Mouse (Mus musculus) myocyte (in vitro differentiated cells): ENCODE results near the gene Hsdl1. TPM values are rescaled to one million over a fixed set of nuclear protein-coding genes. Genes with fewer than 3 reads are reported as not detected.

Experiments used
- H3K27me3 ChIP-seq: one replicate; pipeline ENCODE4 v1.6.1; 2011; ENCODE audit not compliant: control insufficient read depth, insufficient read depth, insufficient read length
- H3K36me3 ChIP-seq: one replicate; pipeline ENCODE4 v1.6.1; 2011; ENCODE audit not compliant: control insufficient read depth, insufficient read depth
- H3K4me2 ChIP-seq: one replicate; pipeline ENCODE4 v1.6.1; 2011; ENCODE audit warnings: low read depth, control low read depth
- H3K4me3 ChIP-seq: one replicate; pipeline ENCODE4 v1.5.1; 2011; ENCODE audit warnings: mild to moderate bottlenecking, control low read depth, moderate library complexity
- H3K79me2 ChIP-seq: one replicate; pipeline ENCODE4 v1.6.1; 2011; ENCODE audit not compliant: control insufficient read depth, insufficient read depth
- H3ac ChIP-seq: one replicate; pipeline ENCODE4 v1.6.1; 2011; ENCODE audit not compliant: control insufficient read depth, insufficient read length
- CEBPB ChIP-seq: IDR thresholded peaks from 2 replicates; pipeline ENCODE4 v1.6.1; 2011; ENCODE audit warnings: mild to moderate bottlenecking, moderate library complexity; ENCODE audit not compliant: poor library complexity, insufficient read depth, severe bottlenecking
- E2F4 ChIP-seq: IDR thresholded peaks from one replicate; pipeline ENCODE4 v1.6.1; 2011; ENCODE audit warnings: mild to moderate bottlenecking, control low read depth, moderate library complexity; ENCODE audit not compliant: insufficient read depth
- MAX ChIP-seq: IDR thresholded peaks from one replicate; pipeline ENCODE4 v1.6.1; 2011; ENCODE audit warnings: low read depth, mild to moderate bottlenecking, control low read depth
- MYOD1 ChIP-seq, 3 experiments: IDR thresholded peaks; one replicate each; pipeline ENCODE4 v1.6.1; 2011; ENCODE audit warnings: control low read depth in 2 of 3, low read depth in 2 of 3, mild to moderate bottlenecking in 2 of 3, moderate library complexity in 1 of 3; ENCODE audit not compliant: insufficient read length in 2 of 3, control insufficient read depth in 1 of 3
- MYOG ChIP-seq, 3 experiments: IDR thresholded peaks; one replicate each; pipeline ENCODE4 v1.6.1; 2011; ENCODE audit warnings: control low read depth in 2 of 3, low read depth in 2 of 3, mild to moderate bottlenecking in 2 of 3; ENCODE audit not compliant: insufficient read length in 2 of 3, control insufficient read depth in 1 of 3, insufficient read depth in 1 of 3
- POLR2A ChIP-seq: IDR thresholded peaks from one replicate; pipeline ENCODE4 v1.6.1; 2011; ENCODE audit warnings: low read depth, mild to moderate bottlenecking, control low read depth, moderate library complexity; ENCODE audit not compliant: insufficient read length
- POLR2AphosphoS2 ChIP-seq: IDR thresholded peaks from one replicate; pipeline ENCODE4 v1.6.1; 2011; ENCODE audit warnings: low read depth, control low read depth; ENCODE audit not compliant: insufficient read length
- REST ChIP-seq: IDR thresholded peaks from one replicate; pipeline ENCODE4 v1.6.1; 2011; ENCODE audit warnings: mild to moderate bottlenecking, control low read depth, moderate library complexity; ENCODE audit not compliant: insufficient read depth, insufficient read length
- SRF ChIP-seq: IDR thresholded peaks from one replicate; pipeline ENCODE4 v1.6.1; 2011; ENCODE audit warnings: low read depth; ENCODE audit not compliant: control insufficient read depth, insufficient read length
- TCF12 ChIP-seq: IDR thresholded peaks from one replicate; pipeline ENCODE4 v1.6.1; 2011; ENCODE audit warnings: mild to moderate bottlenecking, control low read depth; ENCODE audit not compliant: poor library complexity, insufficient read depth, severe bottlenecking
- TCF3 ChIP-seq: IDR thresholded peaks from one replicate; pipeline ENCODE4 v1.6.1; 2011; ENCODE audit warnings: low read depth, control low read depth; ENCODE audit not compliant: insufficient read length
- USF1 ChIP-seq: IDR thresholded peaks from one replicate; pipeline ENCODE4 v1.6.1; 2011; ENCODE audit warnings: low read depth, mild to moderate bottlenecking, control low read depth, moderate library complexity
- polyA plus RNA-seq: library from polyadenylated mRNA; unstranded; fragments of >200 nt; fragmentation: generic; extraction: Trizol; gene quantifications from one replicate; pipeline ENCODE4 v1.2.1, GENCODE M21; 2012; ENCODE audit warnings: missing spikeins

Gene Hsdl1
- polyA plus RNA-seq, 1 experiment = 9.5 TPM

GRCm38 (mm10) chr8:119603771-119604170 is 28.8 kb upstream of the Hsdl1 start:
- peak overlapping the region; percentile 69 for H3K4me3 ChIP-seq
- no peaks in the 10 kb centered on the region for H3K36me3 ChIP-seq
- peak overlapping the region; percentile 40 for H3ac ChIP-seq
- H3K79me2 ChIP-seq = peaks cover 10% of the 10 kb centered on the region
- peak overlapping the region; percentile 95 for H3K4me2 ChIP-seq
- TF ChIP-seq MAX = no peak
- TF ChIP-seq CEBPB = no peak
- TF ChIP-seq MYOG (IDR thresholded peaks at IDR 0.05; ENCODE audit: control insufficient read depth in 1 of 3, insufficient read depth in 1 of 3, insufficient read length in 2 of 3, low read depth in 2 of 3) = no peak
- TF ChIP-seq POLR2A = no peak
- no peak for TF ChIP-seq REST
- no peak for TF ChIP-seq MYOD1 (IDR thresholded peaks at IDR 0.05; ENCODE audit: control insufficient read depth in 1 of 3, insufficient read length in 2 of 3, low read depth in 2 of 3)
- no peak for TF ChIP-seq SRF
- TF ChIP-seq E2F4 = no peak
- TF ChIP-seq POLR2AphosphoS2 = no peak
- no peak for TF ChIP-seq TCF12
- no peak for TF ChIP-seq USF1
- no peak for TF ChIP-seq TCF3
- H3K27me3 ChIP-seq = no peaks in the 10 kb centered on the region

- H3K36me3 ChIP-seq = no peaks in the 10 kb centered on the region
- H3K4me3 ChIP-seq = no peak overlapping the region
- no peaks in the 10 kb centered on the region for H3K79me2 ChIP-seq
- no peak overlapping the region for H3ac ChIP-seq
- no peaks in the 10 kb centered on the region for H3K27me3 ChIP-seq
- TF ChIP-seq TCF12 (no peak), MYOG (IDR thresholded peaks at IDR 0.05; ENCODE audit: control insufficient read depth in 1 of 3, insufficient read depth in 1 of 3, insufficient read length in 2 of 3, low read depth in 2 of 3) (no peak), CEBPB (no peak), MAX (no peak), REST (no peak), MYOD1 (IDR thresholded peaks at IDR 0.05; ENCODE audit: control insufficient read depth in 1 of 3, insufficient read length in 2 of 3, low read depth in 2 of 3) (no peak), SRF (no peak), TCF3 (no peak), E2F4 (no peak), USF1 (no peak), POLR2A (no peak)
- no peak overlapping the region for H3K4me2 ChIP-seq
These were observed 16.5 kb upstream of the Hsdl1 start for GRCm38 (mm10) chr8:119591456-119591855.

- peaks cover 6% of the 10 kb centered on the region for H3K27me3 ChIP-seq
- H3K79me2 ChIP-seq = no peaks in the 10 kb centered on the region
- H3K4me2 ChIP-seq = no peak overlapping the region
- no peak overlapping the region for H3K4me3 ChIP-seq
- no peak for TF ChIP-seq POLR2A
- no peak for TF ChIP-seq USF1
- TF ChIP-seq E2F4 = no peak
- TF ChIP-seq MYOD1 (IDR thresholded peaks at IDR 0.05; ENCODE audit: control insufficient read depth in 1 of 3, insufficient read length in 2 of 3, low read depth in 2 of 3) = no peak
- no peak for TF ChIP-seq REST
- TF ChIP-seq TCF3 = no peak
- no peak for TF ChIP-seq POLR2AphosphoS2
- TF ChIP-seq SRF = no peak
- no peak for TF ChIP-seq MAX
- TF ChIP-seq CEBPB = no peak
- no peak for TF ChIP-seq TCF12
- TF ChIP-seq MYOG (IDR thresholded peaks at IDR 0.05; ENCODE audit: control insufficient read depth in 1 of 3, insufficient read depth in 1 of 3, insufficient read length in 2 of 3, low read depth in 2 of 3) = no peak
- no peaks in the 10 kb centered on the region for H3K36me3 ChIP-seq
- H3ac ChIP-seq = no peak overlapping the region
These were observed 15.4 kb upstream of the Hsdl1 start for GRCm38 (mm10) chr8:119590348-119590747.

GRCm38 (mm10) chr8:119588844-119589243 is 13.9 kb upstream of the Hsdl1 start:
- TF ChIP-seq REST = no peak
- no peak for TF ChIP-seq MYOD1 (IDR thresholded peaks at IDR 0.05; ENCODE audit: control insufficient read depth in 1 of 3, insufficient read length in 2 of 3, low read depth in 2 of 3)
- TF ChIP-seq E2F4 = no peak
- no peak for TF ChIP-seq MAX
- no peak for TF ChIP-seq POLR2AphosphoS2
- TF ChIP-seq POLR2A = no peak
- TF ChIP-seq TCF12 = no peak
- TF ChIP-seq USF1 = no peak
- no peak for TF ChIP-seq CEBPB
- no peak for TF ChIP-seq MYOG (IDR thresholded peaks at IDR 0.05; ENCODE audit: control insufficient read depth in 1 of 3, insufficient read depth in 1 of 3, insufficient read length in 2 of 3, low read depth in 2 of 3)
- no peak for TF ChIP-seq TCF3
- TF ChIP-seq SRF = no peak
- Histone ChIP-seq H3K4me2 (no peak overlapping the region), H3K4me3 (no peak overlapping the region), H3K27me3 (peaks cover 6% of the 10 kb centered on the region), H3K36me3 (no peaks in the 10 kb centered on the region), H3K79me2 (no peaks in the 10 kb centered on the region), H3ac (no peak overlapping the region)

GRCm38 (mm10) chr8:119588321-119588720 is 13.3 kb upstream of the Hsdl1 start:
- Histone ChIP-seq H3K27me3 (peaks cover 6% of the 10 kb centered on the region), H3K79me2 (no peaks in the 10 kb centered on the region), H3ac (no peak overlapping the region), H3K4me2 (no peak overlapping the region), H3K36me3 (no peaks in the 10 kb centered on the region), H3K4me3 (no peak overlapping the region)
- TF ChIP-seq CEBPB = no peak
- TF ChIP-seq TCF12 = no peak
- TF ChIP-seq MYOD1 (IDR thresholded peaks at IDR 0.05; ENCODE audit: control insufficient read depth in 1 of 3, insufficient read length in 2 of 3, low read depth in 2 of 3) = no peak
- no peak for TF ChIP-seq USF1
- TF ChIP-seq MYOG (IDR thresholded peaks at IDR 0.05; ENCODE audit: control insufficient read depth in 1 of 3, insufficient read depth in 1 of 3, insufficient read length in 2 of 3, low read depth in 2 of 3) = no peak
- TF ChIP-seq REST = no peak
- no peak for TF ChIP-seq POLR2A
- TF ChIP-seq POLR2AphosphoS2 = no peak
- TF ChIP-seq TCF3 = no peak
- no peak for TF ChIP-seq SRF
- no peak for TF ChIP-seq E2F4
- TF ChIP-seq MAX = no peak
